Comparison of ENCODE assay signal across 22 mouse cellular contexts in the genomic region with DNA sequence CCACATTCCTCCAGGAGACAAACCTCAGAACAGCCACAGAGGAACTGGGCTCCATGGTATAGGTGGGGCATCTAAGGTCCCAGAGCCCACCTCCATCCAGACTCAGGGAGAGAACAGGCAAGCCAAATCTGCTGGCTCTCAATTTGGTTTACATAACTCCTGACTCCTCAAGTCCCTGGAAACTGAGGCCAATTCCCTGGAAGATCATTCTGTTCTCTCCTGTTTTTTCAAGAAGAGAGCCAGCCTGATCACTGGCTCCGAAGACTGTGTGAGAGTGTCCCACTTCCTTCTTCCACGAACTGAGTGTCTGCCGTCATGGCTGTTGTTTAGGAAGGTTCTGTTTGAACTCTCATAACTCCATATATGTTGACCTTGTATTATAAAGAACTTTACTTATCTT.
DNase-seq lines count a peak whose midpoint lies in the region; ATAC-seq lines count a peak whose summit lies in the region.
"Had no signal": no experiment of that assay in that cellular context is flagged by ENCODE, and none has a peak within 500 bp of the region (broad histone marks: within the 10 kb centered on the region; RNA-seq: fewer than 3 reads in every experiment).

No protein-coding gene starts in this region.

- peak; percentile 38 for ATAC-seq in frontal cortex, adult (ENCODE audit: low TSS enrichment)
- ATAC-seq: activated CD4-positive, CD25-positive, alpha-beta regulatory T cell, adult 4 months; CD4-positive, CD25-positive, alpha-beta regulatory T cell, adult 4 months; forebrain, embryonic 13.5 days; forebrain, embryonic 15.5 days; forebrain, postnatal 0 days; Patski had no signal

- intact Hi-C loops in heart, postnatal 36 days (cut with DNase I): no loop called here

- no peak for DNase-seq in frontal cortex, postnatal 10 days (ENCODE audit: low spot score in 2 of 2)
- DNase-seq in heart, adult 18-20 months: peak; percentile 16 to 40
- DNase-seq in heart, postnatal 36 days: no peak
- DNase-seq in brain, adult 2 months (ENCODE audit: low read depth, low spot score): peak; percentile 54
- no peak for DNase-seq in embryo, embryonic 11 days
- DNase-seq: adrenal gland, adult 8-10 months; adrenal gland, postnatal 14 days; adrenal gland, postnatal 36 days; B cell, adult 2 months; cerebellum, adult 11 months; cerebellum, adult 18-20 months; cerebellum, adult 8-10 months; cerebellum, adult 9-11 months; cerebellum, postnatal 14 days; cerebellum, postnatal 36 days; forebrain, postnatal 0 days had no signal

Comparison
In these comparisons a context has a peak if more than half of its experiments do, and no peak if none do; other contexts are left out.
1. DNase-seq: peak in heart, adult 18-20 months (2 of 2) and brain, adult 2 months (single experiment); none in frontal cortex, postnatal 10 days (0 of 2), heart, postnatal 36 days (0 of 2) and embryo, embryonic 11 days (single experiment).